In the genomic region with DNA sequence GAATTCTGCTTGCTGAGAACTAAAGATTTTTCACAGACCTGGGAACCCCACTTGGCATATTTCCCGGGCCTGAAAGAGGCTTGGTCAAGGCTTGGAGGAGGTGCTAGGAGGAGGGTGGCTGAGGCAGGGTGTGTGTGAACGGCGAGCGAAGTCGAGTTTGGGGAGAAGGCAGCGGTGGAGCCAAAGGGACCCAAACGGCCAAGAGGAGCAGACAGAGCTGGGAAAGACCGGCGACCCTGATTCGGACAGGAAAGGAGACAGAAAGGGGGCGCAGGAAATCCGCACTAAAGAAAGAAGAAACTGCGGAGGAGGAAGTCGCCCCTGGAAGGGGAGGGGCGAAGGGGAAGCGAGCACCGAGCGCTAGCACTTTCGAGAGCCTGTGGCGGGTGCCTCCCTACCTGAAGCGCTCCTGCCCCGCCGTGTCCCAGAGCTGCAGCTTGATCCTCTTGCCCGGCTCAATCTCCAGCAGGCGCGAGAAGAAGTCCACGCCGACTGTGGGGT, we compare ENCODE assay signal across 7 mouse cellular contexts. TPM values are rescaled to one million over a fixed set of nuclear protein-coding genes. Genes with fewer than 3 reads are reported as not detected.
DNase-seq lines count a peak whose midpoint lies in the region; ATAC-seq and TF ChIP-seq lines count a peak whose summit lies in the region.

No protein-coding gene starts in this region.

- H3K4me3 ChIP-seq in CH12.LX (replicated peaks in 1 of 3; ENCODE audit: low read depth in 2 of 3, low read length in 2 of 3, poor library complexity in 1 of 3): peak overlapping the region; percentile 71 to 81 (median 78)
- H3K4me3 ChIP-seq in forebrain, embryonic 10.5 days: peak overlapping the region; percentile 72
- peak overlapping the region; percentile 43 for H3K4me3 ChIP-seq in limb, embryonic 14.5 days (replicated peaks; ENCODE audit: low read length)
- peak overlapping the region; percentile 74 for H3K4me3 ChIP-seq in midbrain, embryonic 13.5 days (replicated peaks)
- H3K4me3 ChIP-seq in stomach, embryonic 15.5 days (replicated peaks): peak overlapping the region; percentile 47

- H3K4me1 ChIP-seq in CH12.LX (ENCODE audit: control insufficient read depth in 1 of 2, insufficient read depth in 2 of 2): peaks cover under 1 to 16% of the 10 kb centered on the region in 2 experiments; a peak in 2 of 4 replicates
- H3K4me1 ChIP-seq in forebrain, embryonic 10.5 days: peaks cover 17% of the 10 kb centered on the region
- H3K4me1 ChIP-seq in limb, embryonic 14.5 days (ENCODE audit: control insufficient read depth, insufficient read depth, low read length): no peaks in the 10 kb centered on the region; the same call in 1 of the 2 replicates
- peaks cover 10% of the 10 kb centered on the region for H3K4me1 ChIP-seq in midbrain, embryonic 13.5 days (replicated peaks)
- H3K4me1 ChIP-seq in stomach, embryonic 15.5 days: 0 out of 2 replicates have a peak, but pooled peaks cover 4% of the 10 kb centered on the region

- peak overlapping the region; percentile 31; the same call in 1 of the 2 replicates for H3K9ac ChIP-seq in CH12.LX (ENCODE audit: insufficient read depth, low read depth)
- no peak overlapping the region for H3K9ac ChIP-seq in limb, embryonic 14.5 days (ENCODE audit: low read depth, low read length, severe bottlenecking)
- H3K9ac ChIP-seq in midbrain, embryonic 13.5 days (replicated peaks): peak overlapping the region; percentile 73
- H3K9ac ChIP-seq in stomach, embryonic 15.5 days: no peak overlapping the region

- peaks cover 1% of the 10 kb centered on the region for H3K27me3 ChIP-seq in CH12.LX (replicated peaks)
- no peaks in the 10 kb centered on the region for H3K27me3 ChIP-seq in forebrain, embryonic 10.5 days (ENCODE audit: poor library complexity, severe bottlenecking)
- H3K27me3 ChIP-seq in limb, embryonic 14.5 days (ENCODE audit: control insufficient read depth, insufficient read depth, low read length): peaks cover 14% of the 10 kb centered on the region
- H3K27me3 ChIP-seq in midbrain, embryonic 13.5 days: no peaks in the 10 kb centered on the region
- no peaks in the 10 kb centered on the region for H3K27me3 ChIP-seq in stomach, embryonic 15.5 days (replicated peaks)

- H3K27ac ChIP-seq in CH12.LX (ENCODE audit: insufficient read depth, low read depth): peak overlapping the region; percentile 24; the same call in 1 of the 2 replicates
- peak overlapping the region; percentile 84 for H3K27ac ChIP-seq in forebrain, embryonic 10.5 days
- H3K27ac ChIP-seq in limb, embryonic 14.5 days (replicated peaks; ENCODE audit: low read depth, low read length): no peak overlapping the region
- peak overlapping the region; percentile 64; the same call in 1 of the 2 replicates for H3K27ac ChIP-seq in midbrain, embryonic 13.5 days
- no peak overlapping the region for H3K27ac ChIP-seq in stomach, embryonic 15.5 days

- TF ChIP-seq EP300 in CH12.LX (IDR thresholded peaks at IDR 0.05; ENCODE audit: low read length): no peak

- under 1% methylated on average over 28 of the region's 28 CpGs for WGBS in forebrain, embryonic 10.5 days
- WGBS in limb, embryonic 14.5 days: 1% methylated on average over 25 of the region's 28 CpGs
- WGBS in midbrain, embryonic 13.5 days: under 1% methylated on average over 28 of the region's 28 CpGs
- under 1% methylated on average over 28 of the region's 28 CpGs for WGBS in stomach, embryonic 15.5 days

- peak; percentile 56 for DNase-seq in CH12.LX (ENCODE audit: extremely low read depth)
- DNase-seq in R1 (ENCODE audit: low read depth, low spot score): peak; percentile 91
- DNase-seq in forebrain, embryonic 10.5 days (ENCODE audit: extremely low spot score, low spot score): no peak
- DNase-seq in limb, embryonic 14.5 days (ENCODE audit: low spot score): peak; percentile 21

- no peaks in the 10 kb centered on the region for H3K9me3 ChIP-seq in CH12.LX (replicated peaks; ENCODE audit: low read length)
- H3K9me3 ChIP-seq in forebrain, embryonic 10.5 days: no peaks in the 10 kb centered on the region
- no peaks in the 10 kb centered on the region for H3K9me3 ChIP-seq in limb, embryonic 14.5 days (ENCODE audit: control insufficient read depth, low read length)
- H3K9me3 ChIP-seq in midbrain, embryonic 13.5 days: no peaks in the 10 kb centered on the region
- H3K9me3 ChIP-seq in stomach, embryonic 15.5 days: no peaks in the 10 kb centered on the region

- 0 out of 2 replicates have a peak, but pooled peaks cover 2% of the 10 kb centered on the region for H3K79me2 ChIP-seq in CH12.LX (replicated peaks; ENCODE audit: control insufficient read depth, extremely low read depth, insufficient read depth, poor library complexity, severe bottlenecking)

- TF ChIP-seq RAD21 in CH12.LX (IDR thresholded peaks at IDR 0.05; ENCODE audit: low read depth, low read length): no peak

- H3K36me3 ChIP-seq in CH12.LX (replicated peaks in 1 of 2; ENCODE audit: control insufficient read depth in 1 of 2, insufficient read depth in 1 of 2, low read length in 1 of 2): no peaks in the 10 kb centered on the region
- H3K36me3 ChIP-seq in forebrain, embryonic 10.5 days (replicated peaks): no peaks in the 10 kb centered on the region
- no peaks in the 10 kb centered on the region for H3K36me3 ChIP-seq in limb, embryonic 14.5 days (ENCODE audit: control insufficient read depth, insufficient read depth, low read length)
- H3K36me3 ChIP-seq in midbrain, embryonic 13.5 days: no peaks in the 10 kb centered on the region
- H3K36me3 ChIP-seq in stomach, embryonic 15.5 days: no peaks in the 10 kb centered on the region

- ATAC-seq in hematopoietic stem cell, adult 5-6 weeks (replicated peaks in 1 of 2; ENCODE audit: insufficient read depth in 1 of 2, low FRiP score in 2 of 2, low TSS enrichment in 1 of 2, low read depth in 1 of 2, poor library complexity in 2 of 2, severe bottlenecking in 2 of 2): peak; percentile 18 to 23; a peak in 2 of 4 replicates
- ATAC-seq in limb, embryonic 14.5 days (ENCODE audit: low FRiP score, low read depth): peak; percentile 31; the same call in 1 of the 2 replicates
- peak; percentile 40 for ATAC-seq in midbrain, embryonic 13.5 days
- no peak for ATAC-seq in stomach, embryonic 15.5 days (ENCODE audit: insufficient read depth, low FRiP score, low read depth)

- dilution Hi-C loops in CH12.LX (cut with MboI; ENCODE audit: extremely low pct_ligation_motif_present, extremely low pct_unique_long_range_greater_than_20kb, low sequenced_read_pairs): no loop called here

- peak overlapping the region; percentile 63; the same call in 1 of the 2 replicates for H3K4me2 ChIP-seq in CH12.LX (ENCODE audit: insufficient read depth, low read depth, poor library complexity, severe bottlenecking)
- H3K4me2 ChIP-seq in limb, embryonic 14.5 days (replicated peaks; ENCODE audit: low read depth, low read length, severe bottlenecking): peak overlapping the region; percentile 80
- peak overlapping the region; percentile 79 for H3K4me2 ChIP-seq in midbrain, embryonic 13.5 days (replicated peaks)
- peak overlapping the region; percentile 95 for H3K4me2 ChIP-seq in stomach, embryonic 15.5 days

- in situ Hi-C loops in CH12.LX (cut with MboI; ENCODE audit: low pct_ligation_motif_present, low pct_unique_long_range_greater_than_20kb, low sequenced_read_pairs): no loop called here

- peak; percentile 45; the same call in 1 of the 2 replicates for TF ChIP-seq POLR2A in CH12.LX (IDR thresholded peaks at IDR 0.05; ENCODE audit: low read depth, low read length)
- no peak for TF ChIP-seq POLR2A in limb, embryonic 14.5 days (IDR thresholded peaks at IDR 0.05; ENCODE audit: borderline replicate concordance, extremely low read depth, insufficient read depth, insufficient read length)

- no peak for TF ChIP-seq CTCF in CH12.LX (conservative IDR thresholded peaks at IDR 0.05 in 1 of 2, IDR thresholded peaks at IDR 0.05 in 1 of 2; ENCODE audit: low read depth in 2 of 2, low read length in 2 of 2)

TF ChIP-seq in CH12.LX, 34 proteins besides CTCF, POLR2A, EP300 and RAD21:
- TF ChIP-seq TCF12 (IDR thresholded peaks at IDR 0.05; ENCODE audit: low read depth, low read length) (no peak), MAX (IDR thresholded peaks at IDR 0.05; ENCODE audit: low read length) (0 out of 2 replicates have a peak, but pooled peaks have one; percentile 9), NELFE (IDR thresholded peaks at IDR 0.05; ENCODE audit: low read depth, low read length) (peak; percentile 46; the same call in 1 of the 2 replicates), UBTF (IDR thresholded peaks at IDR 0.05; ENCODE audit: low read depth, low read length) (0 out of 2 replicates have a peak, but pooled peaks have one; percentile 49), ZMIZ1 (IDR thresholded peaks at IDR 0.05; ENCODE audit: low read depth, low read length) (peak; percentile 50; the same call in 1 of the 2 replicates), MEF2A (IDR thresholded peaks at IDR 0.05; ENCODE audit: borderline replicate concordance, low read depth, low read length) (0 out of 2 replicates have a peak, but pooled peaks have one; percentile 48), ELF1 (IDR thresholded peaks at IDR 0.05; ENCODE audit: low read depth, low read length) (peak; percentile 60), MAZ (IDR thresholded peaks at IDR 0.05; ENCODE audit: low read depth, low read length) (peak; percentile 68; the same call in 1 of the 2 replicates), ZC3H11A (IDR thresholded peaks at IDR 0.05; ENCODE audit: low read depth, low read length) (no peak)
TF ChIP-seq in CH12.LX: peak in this region for 7.

RNA-seq across cellular contexts. Expression of gene Rab39, which starts 0.5 kb away (rescaled TPM):
- total RNA-seq in CH12.LX (2012; rRNA removed) (2.1 and 2.4 TPM in 2 replicates), CH12.LX (2014; rRNA removed) (2.7 and 2.8 TPM in 2 replicates)
- polyA plus RNA-seq in CH12.LX (2012; ENCODE audit: insufficient read length, low read depth): 0.91 and 1.00 TPM in 2 replicates
- 2.4 and 3.3 TPM in 2 replicates for polyA plus RNA-seq in forebrain, embryonic 10.5 days (2016; fragmentation: Nextera tagmentation; extraction: Ambion mirVana)
- 0.56 and 0.60 TPM in 2 replicates for total RNA-seq in hematopoietic stem cell, adult 5-6 weeks (2017)
- polyA plus RNA-seq in limb, embryonic 14.5 days (2012; rRNA removed): 0.20 and 0.25 TPM in 2 replicates
- polyA plus RNA-seq in limb, embryonic 14.5 days (2014; fragmentation: Nextera tagmentation; extraction: Ambion mirVana): 0.28 and 0.81 TPM in 2 replicates
- polyA plus RNA-seq in midbrain, embryonic 13.5 days (2015; fragmentation: Nextera tagmentation; extraction: Ambion mirVana): 3.2 and 3.6 TPM in 2 replicates
- 0.53 and 0.59 TPM in 2 replicates for polyA plus RNA-seq in stomach, embryonic 15.5 days (2015; fragmentation: Nextera tagmentation; extraction: Ambion mirVana)

RNA-seq across cellular contexts. Expression of gene Cul5, which starts 35.7 kb away (rescaled TPM):
- total RNA-seq in CH12.LX (2012; rRNA removed): 21.0 and 25.4 TPM in 2 replicates
- 43.8 and 49.5 TPM in 2 replicates for total RNA-seq in CH12.LX (2014; rRNA removed)
- polyA plus RNA-seq in CH12.LX (2012; ENCODE audit: insufficient read length, low read depth): 33.7 and 37.3 TPM in 2 replicates
- polyA plus RNA-seq in forebrain, embryonic 10.5 days (2016; fragmentation: Nextera tagmentation; extraction: Ambion mirVana): 34.6 and 38.0 TPM in 2 replicates
- total RNA-seq in hematopoietic stem cell, adult 5-6 weeks (2017): 61.7 and 81.6 TPM in 2 replicates
- polyA plus RNA-seq in limb, embryonic 14.5 days (2012; rRNA removed): 12.0 and 13.4 TPM in 2 replicates
- polyA plus RNA-seq in limb, embryonic 14.5 days (2014; fragmentation: Nextera tagmentation; extraction: Ambion mirVana): 42.4 and 45.5 TPM in 2 replicates
- 45.5 and 47.3 TPM in 2 replicates for polyA plus RNA-seq in midbrain, embryonic 13.5 days (2015; fragmentation: Nextera tagmentation; extraction: Ambion mirVana)
- 32.7 and 33.7 TPM in 2 replicates for polyA plus RNA-seq in stomach, embryonic 15.5 days (2015; fragmentation: Nextera tagmentation; extraction: Ambion mirVana)

Comparison
In these comparisons a context has a peak if more than half of its experiments do, and no peak if none do; other contexts are left out.
1. H3K27ac ChIP-seq: peak in CH12.LX (single experiment), forebrain, embryonic 10.5 days (single experiment) and midbrain, embryonic 13.5 days (single experiment); none in limb, embryonic 14.5 days (single experiment) and stomach, embryonic 15.5 days (single experiment).
2. H3K9ac ChIP-seq: peak in CH12.LX (single experiment) and midbrain, embryonic 13.5 days (single experiment); none in limb, embryonic 14.5 days (single experiment) and stomach, embryonic 15.5 days (single experiment).
3. Peak in every context shown above with its lines, with median percentiles within 50 percentile points of each other: H3K4me2 ChIP-seq and H3K4me3 ChIP-seq.